Mouse (Mus musculus): ENCODE data around the gene Ano2.

The Ano2 gene

GRCm38 (mm10) chr6:125914446-125914845 is 224.2 kb downstream of the Ano2 start:
- DNase-seq (ENCODE audit: low spot score) = no peak

- DNase-seq (ENCODE audit: low spot score) = no peak
Measured at GRCm38 (mm10) chr6:125922746-125923145, 232.5 kb downstream of the Ano2 start.

GRCm38 (mm10) chr6:125924979-125925378 is 234.8 kb downstream of the Ano2 start:
- no peak for DNase-seq (ENCODE audit: low spot score)

DNA sequence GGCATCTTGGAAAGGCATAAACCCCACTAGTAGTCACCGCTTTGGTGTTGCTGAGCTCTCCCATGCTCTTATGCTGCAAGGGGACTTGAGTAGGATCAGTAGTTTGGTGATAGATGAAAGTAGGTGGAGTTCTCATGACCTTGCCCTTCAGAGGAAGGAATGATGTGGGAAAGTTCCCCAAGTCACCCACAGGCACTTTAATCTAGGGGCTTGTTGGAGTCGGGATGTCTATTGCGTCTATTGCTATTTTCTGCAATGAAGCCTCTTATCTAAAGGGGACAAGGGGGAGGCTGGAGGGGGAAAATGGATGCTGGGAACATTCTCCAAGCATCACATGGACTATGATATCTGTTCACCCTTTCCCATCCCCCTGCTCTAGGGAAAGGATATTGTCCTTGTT is 235.6 kb downstream of the Ano2 start:
- DNase-seq (ENCODE audit: low spot score) = no peak

- peak; percentile 3 for DNase-seq (ENCODE audit: low spot score)
Measured at GRCm38 (mm10) chr6:125931926-125932325, 241.7 kb downstream of the Ano2 start.

- DNase-seq (ENCODE audit: low spot score) = no peak
Measured at GRCm38 (mm10) chr6:125954965-125955364, 264.7 kb downstream of the Ano2 start.

GRCm38 (mm10) chr6:125973551-125973950 is 283.3 kb downstream of the Ano2 start:
- no peak for DNase-seq (ENCODE audit: low spot score)

- no peak for DNase-seq (ENCODE audit: low spot score)
Measured at GRCm38 (mm10) chr6:125975788-125976465, 285.7 kb downstream of the Ano2 start.

DNA sequence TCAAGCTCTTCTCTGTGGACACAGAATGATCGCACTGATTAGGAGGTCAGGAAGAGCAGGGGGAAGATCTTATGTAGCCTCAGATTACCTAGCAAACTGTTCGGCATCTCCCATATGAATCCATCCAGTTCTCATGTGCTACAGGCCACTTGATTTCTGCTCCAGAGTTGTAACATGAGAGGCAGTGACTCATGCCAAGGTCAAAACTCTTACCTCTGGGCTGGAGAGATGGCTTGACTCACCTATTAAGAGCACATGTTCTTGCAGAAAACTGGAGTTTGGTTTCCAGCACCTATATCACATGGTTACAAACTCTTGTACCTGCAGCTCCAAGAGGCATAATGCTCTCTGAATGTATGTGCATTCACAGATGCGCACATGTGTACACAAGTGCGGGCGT is 289.4 kb downstream of the Ano2 start:
- no peak for DNase-seq (ENCODE audit: low spot score)

- no peak for DNase-seq (ENCODE audit: low spot score)
Measured at GRCm38 (mm10) chr6:125984050-125984449, 293.8 kb downstream of the Ano2 start.

DNA sequence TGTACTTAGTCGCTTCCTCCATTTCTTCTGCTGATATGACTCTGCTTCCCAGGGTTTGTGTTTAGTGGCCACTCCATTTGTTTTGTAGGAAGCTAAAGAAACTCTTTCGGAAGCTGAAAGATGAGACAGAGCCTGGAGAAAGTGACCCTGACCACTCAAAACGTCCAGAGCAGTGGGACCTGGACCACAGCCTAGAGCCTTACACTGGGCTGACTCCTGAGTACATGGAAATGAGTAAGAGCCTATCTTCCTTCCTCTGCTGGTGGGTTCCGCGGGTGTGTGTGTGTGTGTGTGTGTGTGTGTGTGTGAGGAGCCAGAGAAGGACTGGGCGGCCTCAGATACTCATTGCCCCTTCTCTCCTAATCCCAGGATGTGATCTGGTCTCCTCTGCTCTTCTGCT is 302.5 kb downstream of the Ano2 start:
- DNase-seq (ENCODE audit: low spot score) = no peak

DNA sequence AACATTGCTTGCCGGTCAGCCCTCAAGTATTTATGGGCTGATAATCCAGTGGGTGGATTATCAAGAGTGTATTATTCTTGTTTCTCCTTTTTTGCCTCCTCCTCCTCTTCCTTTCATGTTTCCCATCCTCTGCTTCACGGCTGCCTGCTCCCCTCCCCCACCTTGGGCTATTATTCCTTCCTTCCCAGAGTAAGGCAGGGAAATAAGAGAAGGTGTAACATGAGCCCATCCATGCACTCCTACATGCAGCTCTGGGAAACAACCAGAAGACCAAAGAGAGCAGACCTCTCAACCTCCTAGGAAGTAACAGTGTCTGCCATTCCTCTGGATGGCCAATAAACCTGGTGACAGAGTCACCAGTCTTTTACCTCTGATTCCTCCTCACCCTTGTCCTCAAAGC is 311.6 kb downstream of the Ano2 start:
- DNase-seq (ENCODE audit: low spot score) = no peak

DNA sequence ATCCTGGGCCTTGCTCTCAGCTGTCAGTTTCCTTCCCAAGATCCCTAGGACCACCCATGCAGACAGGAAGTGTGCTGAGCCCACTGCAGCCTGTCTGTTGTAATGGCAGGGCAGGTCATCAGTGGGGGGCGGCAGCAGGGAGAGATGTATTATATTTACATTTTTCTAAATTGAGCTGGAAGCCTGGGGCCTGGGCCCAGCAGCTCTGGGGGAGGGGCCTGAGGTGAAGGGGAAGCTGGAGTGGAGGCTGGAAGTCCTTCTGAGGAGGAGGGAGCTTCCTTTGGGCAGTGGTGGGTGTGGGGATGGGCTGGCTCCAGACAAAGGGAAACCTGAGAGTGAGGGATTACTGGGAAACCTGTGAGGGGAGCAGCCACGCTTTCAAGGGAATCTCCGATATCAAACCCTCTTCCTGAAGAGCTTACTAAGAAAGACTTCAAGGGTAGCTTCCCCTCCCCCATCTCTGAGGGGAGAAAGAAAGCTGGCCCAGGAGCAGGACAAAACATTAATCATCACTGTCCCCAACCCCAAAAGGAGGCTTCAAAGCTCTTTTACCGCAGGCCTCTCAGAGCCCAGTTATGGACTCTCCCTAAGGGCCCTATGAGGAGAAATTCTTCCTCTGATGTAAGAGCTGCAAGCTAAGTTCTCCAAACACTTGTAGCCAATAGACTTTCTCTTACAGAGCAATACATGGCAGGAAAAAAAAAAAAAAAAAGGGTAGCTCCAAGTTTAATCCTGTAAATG is 313.0 kb downstream of the Ano2 start:
- no peak for DNase-seq (ENCODE audit: low spot score)

GRCm38 (mm10) chr6:126006647-126007046 is 316.4 kb downstream of the Ano2 start:
- DNase-seq (ENCODE audit: low spot score) = no peak

GRCm38 (mm10) chr6:126009083-126009482 is 318.9 kb downstream of the Ano2 start:
- no peak for DNase-seq (ENCODE audit: low spot score)

GRCm38 (mm10) chr6:126016991-126017390 is 326.8 kb downstream of the Ano2 start:
- DNase-seq (ENCODE audit: low spot score) = no peak

DNA sequence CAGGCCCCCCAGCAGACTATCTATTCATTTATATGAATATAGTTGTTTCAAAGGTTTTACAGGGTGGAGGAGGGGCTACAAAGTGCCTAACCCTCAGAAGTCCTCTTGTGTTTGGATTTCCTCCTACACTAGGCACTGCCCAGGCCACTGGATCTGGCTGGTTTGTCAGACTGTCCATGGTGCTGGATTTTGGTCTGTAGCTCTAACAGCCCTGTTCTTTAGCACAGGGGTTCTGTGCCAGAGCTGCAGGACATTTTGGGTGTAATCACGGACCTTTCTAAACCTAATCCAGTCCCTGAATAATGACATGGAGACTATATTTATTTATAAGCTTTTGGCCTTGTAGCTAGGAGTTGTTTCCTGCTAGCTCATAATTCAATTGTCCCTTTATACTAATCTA is 328.2 kb downstream of the Ano2 start:
- DNase-seq (ENCODE audit: low spot score) = no peak

GRCm38 (mm10) chr6:126033693-126034402 is 343.6 kb downstream of the Ano2 start:
- no peak for DNase-seq (ENCODE audit: low spot score)

GRCm38 (mm10) chr6:126034403-126034724 is 344.1 kb downstream of the Ano2 start:
- DNase-seq (ENCODE audit: low spot score) = no peak

DNA sequence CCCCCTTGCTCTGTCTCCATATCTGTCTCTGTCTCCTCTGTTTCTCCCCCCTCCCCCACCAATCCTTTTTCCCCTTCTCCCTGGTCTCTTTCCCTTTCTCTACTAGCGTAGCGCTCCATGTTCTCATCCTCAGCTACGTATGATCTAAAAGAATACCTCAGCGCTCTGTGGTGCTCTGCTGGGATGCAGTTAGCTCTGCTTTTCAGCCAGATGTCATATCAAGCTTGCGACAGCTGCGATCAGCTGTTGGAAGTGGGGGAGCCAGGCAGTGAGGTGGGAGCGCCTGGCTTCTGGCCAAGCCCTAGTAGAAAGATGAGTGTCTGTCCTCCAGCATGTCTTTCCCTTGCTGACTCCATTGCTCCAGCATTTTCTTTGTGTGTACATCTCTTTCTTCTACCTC is 344.5 kb downstream of the Ano2 start:
- no peak for DNase-seq (ENCODE audit: low spot score)

DNA sequence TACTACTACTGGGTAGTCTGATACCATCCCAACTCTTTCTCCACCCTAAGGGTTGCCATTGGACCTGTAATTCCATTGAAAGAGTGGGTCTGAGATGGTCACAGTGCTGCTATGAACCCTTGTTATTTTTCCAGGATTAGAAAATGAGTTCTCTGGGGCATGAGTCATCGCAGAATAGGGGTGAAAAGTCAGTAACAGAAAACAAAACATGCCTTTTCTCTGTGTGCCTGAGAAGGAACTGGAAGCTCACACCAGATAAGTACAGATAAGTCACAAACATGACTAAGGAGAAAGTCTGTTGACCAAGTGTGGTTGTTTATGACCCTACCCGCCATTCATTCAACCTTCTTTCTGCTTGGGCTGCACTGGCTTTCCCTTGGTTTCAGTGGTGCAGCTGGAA is 345.4 kb downstream of the Ano2 start:
- DNase-seq (ENCODE audit: low spot score) = no peak

- DNase-seq (ENCODE audit: low spot score) = no peak
Measured at GRCm38 (mm10) chr6:126045931-126046330, 355.7 kb downstream of the Ano2 start.

GRCm38 (mm10) chr6:126048206-126048605 is 358.0 kb downstream of the Ano2 start:
- DNase-seq (ENCODE audit: low spot score) = no peak

All from urinary bladder, postnatal 25 days (tissue).